Mouse (Mus musculus) small intestine, adult 2 months (tissue): ENCODE results near the gene Scgb2b17. TPM values are rescaled to one million over a fixed set of nuclear protein-coding genes. Genes with fewer than 3 reads are reported as not detected.
"Not testable (repeated sequence)": the region's sequence is repeated elsewhere in the genome, so short reads cannot be mapped to it uniquely, and the experiment has no call there.

ENCODE experiments used
- H3K27ac ChIP-seq: fragments of 200-500 bp; 2 replicates; pipeline ENCODE4 v1.5.1; 2012; ENCODE audit warnings: low read depth, low read length, control low read depth, inconsistent platforms; ENCODE audit not compliant: insufficient read depth
- H3K27me3 ChIP-seq: fragments of 200-500 bp; 2 replicates; pipeline ENCODE4 v1.6.1; 2012; ENCODE audit warnings: mild to moderate bottlenecking, moderate library complexity, low read length, inconsistent platforms; ENCODE audit not compliant: control insufficient read depth, insufficient read depth
- H3K36me3 ChIP-seq: fragments of 200-500 bp; 2 replicates; pipeline ENCODE4 v1.6.1; 2012; ENCODE audit warnings: mild to moderate bottlenecking, low read length, control low read depth, inconsistent platforms; ENCODE audit not compliant: control insufficient read depth, insufficient read depth
- H3K4me1 ChIP-seq: fragments of 200-500 bp; 2 replicates; pipeline ENCODE4 v1.6.1; 2012; ENCODE audit warnings: low read length, inconsistent platforms, mixed read lengths; ENCODE audit not compliant: control insufficient read depth, insufficient read depth, insufficient read length
- H3K4me3 ChIP-seq: fragments of 200-500 bp; 2 replicates; pipeline ENCODE4 v1.5.1; 2012; ENCODE audit warnings: low read depth, mild to moderate bottlenecking, control low read depth, inconsistent platforms, low read length, moderate library complexity
- polyA plus RNA-seq: library from polyadenylated mRNA; depleted of rRNA; stranded (reverse); fragments of >200 nt; gene quantifications from 2 replicates; pipeline ENCODE4 v1.2.3, GENCODE M21; 2012; rRNA removed

Scgb2b17 gene
- polyA plus RNA-seq: not detected in 2 replicates

DNA sequence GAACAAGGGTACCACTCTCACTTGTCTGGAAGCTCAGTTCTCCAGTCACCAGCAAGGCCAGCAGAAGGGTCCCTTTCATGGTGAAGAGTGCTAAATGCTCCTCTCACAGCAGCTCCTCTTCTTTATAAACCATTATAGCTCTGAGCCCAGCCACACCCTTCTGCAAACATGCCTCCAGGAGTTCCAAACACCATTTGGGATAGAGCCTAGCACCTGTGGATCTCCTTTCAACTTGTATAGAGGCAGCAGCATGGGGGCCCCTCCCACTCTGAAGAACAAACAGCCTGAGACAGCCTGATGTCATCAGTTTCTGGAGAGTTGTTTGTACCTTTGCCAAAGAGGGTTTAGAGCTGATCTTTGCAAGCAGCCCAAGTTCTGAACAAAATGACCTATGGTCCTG lies at the start of gene Scgb2b17:
Gene Scgb2b17, minus strand, starts transcription at position 101 of the 400 bp plus-strand sequence.
- not testable (repeated sequence) for H3K36me3 ChIP-seq

DNA sequence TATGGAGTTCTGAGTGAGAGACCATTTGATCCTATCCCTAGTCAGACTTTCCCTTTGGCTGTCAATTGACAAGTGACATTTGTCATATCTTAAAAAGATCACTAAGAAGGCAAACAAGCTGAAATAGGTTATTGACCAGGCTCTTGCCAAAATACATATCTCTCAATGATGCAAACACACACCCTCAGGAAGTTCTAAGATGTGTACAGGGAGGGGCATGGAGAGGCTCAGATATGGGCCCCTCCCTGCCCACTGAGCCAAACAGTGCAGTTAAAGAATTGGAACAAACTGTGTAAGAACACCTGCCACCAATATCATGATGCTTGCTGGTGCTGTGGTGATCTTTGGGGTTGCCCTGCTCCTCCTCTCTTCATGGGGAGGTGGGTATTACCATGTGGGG lies 6.8 kb upstream of the Scgb2b17 start, which contains the start of gene Scgb1b17:
Gene Scgb1b17, plus strand, starts transcription at position 301 of the 400 bp plus-strand sequence.
- not testable (repeated sequence) for H3K4me1 ChIP-seq, H3K4me3 ChIP-seq, H3K27ac ChIP-seq

More for the DNA sequence above, at the start of gene Scgb2b17:
- H3K4me1 ChIP-seq, H3K27ac ChIP-seq, H3K4me3 ChIP-seq, H3K27me3 ChIP-seq: not testable (repeated sequence)

More for the DNA sequence above, 6.8 kb upstream of the Scgb2b17 start, which contains the start of gene Scgb1b17:
- H3K36me3 ChIP-seq, H3K27me3 ChIP-seq: not testable (repeated sequence)

Other genes with a start within 250 kb of the Scgb2b17 start
- not detected in 2 replicates for gene Scgb2b15, start 226.9 kb downstream of the Scgb2b17 start, polyA plus RNA-seq
- not detected in 2 replicates for gene Scgb1b15, start 220.0 kb downstream of the Scgb2b17 start, polyA plus RNA-seq
- not detected in 2 replicates for gene Scgb1b17, start 6.9 kb upstream of the Scgb2b17 start, polyA plus RNA-seq
- not detected in 2 replicates for gene Scgb2b18, start 117.3 kb upstream of the Scgb2b17 start, polyA plus RNA-seq
- not detected in 2 replicates for gene Scgb1b18, start 129.0 kb upstream of the Scgb2b17 start, polyA plus RNA-seq
- not detected in 2 replicates for gene Scgb2b19, start 223.8 kb upstream of the Scgb2b17 start, polyA plus RNA-seq
- gene Scgb1b19, start 230.7 kb upstream of the Scgb2b17 start, polyA plus RNA-seq: not detected in 2 replicates